Mouse (Mus musculus) CH12.LX (cell line): Measurements from ENCODE around the gene Ryk. TPM values are rescaled to one million over a fixed set of nuclear protein-coding genes. Genes with fewer than 3 reads are reported as not detected.

Experiments used
- DNase-seq: peaks from one replicate; pipeline ENCODE4 v3.0.0-alpha.2; 2013; ENCODE audit errors: extremely low read depth
- H3K27ac ChIP-seq: 2 replicates; pipeline ENCODE4 v1.5.1; 2012; ENCODE audit warnings: low read depth, mild to moderate bottlenecking, control low read depth, moderate library complexity; ENCODE audit not compliant: insufficient read depth
- H3K27me3 ChIP-seq: replicated peaks from 2 replicates; pipeline ENCODE3; 2012; ENCODE audit warnings: inconsistent platforms
- H3K36me3 ChIP-seq, 2 experiments: replicated peaks in 1 of 2; 2 replicates each; pipeline versions ENCODE3 to v1.6.1; 2012; ENCODE audit warnings: inconsistent platforms in 1 of 2, low read length in 1 of 2, mild to moderate bottlenecking in 1 of 2, mixed read lengths in 1 of 2, moderate library complexity in 1 of 2; ENCODE audit not compliant: control insufficient read depth in 1 of 2, insufficient read depth in 1 of 2
- H3K4me1 ChIP-seq, 2 experiments: 2 replicates each; pipeline ENCODE4 v1.6.1; 2012; ENCODE audit warnings: inconsistent platforms in 1 of 2, moderate library complexity in 1 of 2; ENCODE audit not compliant: insufficient read depth in 2 of 2, control insufficient read depth in 1 of 2
- H3K4me2 ChIP-seq: 2 replicates; pipeline ENCODE4 v1.6.1; 2012; ENCODE audit warnings: low read depth, mild to moderate bottlenecking, control low read depth; ENCODE audit not compliant: poor library complexity, insufficient read depth, severe bottlenecking
- H3K4me3 ChIP-seq, 3 experiments: fragments of 150-350 bp in 1 of 3; sonication (generic) in 1 of 3; replicated peaks in 1 of 3; 2 replicates each; pipeline versions ENCODE3 to v1.5.1; 2011 to 2012; ENCODE audit warnings: low read depth in 2 of 3, low read length in 2 of 3, mild to moderate bottlenecking in 2 of 3, moderate library complexity in 2 of 3, control low read depth in 1 of 3, improper control_type of control experiment in 1 of 3, inconsistent platforms in 1 of 3, mixed read lengths in 1 of 3; ENCODE audit not compliant: poor library complexity in 1 of 3
- H3K79me2 ChIP-seq: replicated peaks from 2 replicates; pipeline ENCODE4 v1.6.1; 2012; ENCODE audit warnings: mild to moderate bottlenecking, moderate library complexity; ENCODE audit not compliant: control insufficient read depth, poor library complexity, insufficient read depth, severe bottlenecking; ENCODE audit errors: extremely low read depth
- H3K9ac ChIP-seq: 2 replicates; pipeline ENCODE4 v1.6.1; 2012; ENCODE audit warnings: low read depth, mild to moderate bottlenecking, control low read depth, moderate library complexity; ENCODE audit not compliant: insufficient read depth
- H3K9me3 ChIP-seq: replicated peaks from 2 replicates; pipeline ENCODE3; 2012; ENCODE audit warnings: low read length, inconsistent platforms, mixed read lengths
- BHLHE40 ChIP-seq: IDR thresholded peaks from 2 replicates; pipeline ENCODE4 v1.6.1; 2011; ENCODE audit warnings: mild to moderate bottlenecking, low read depth, low read length, improper control_type of control experiment
- CHD1 ChIP-seq: IDR thresholded peaks from 2 replicates; pipeline ENCODE4 v1.6.1; 2012; ENCODE audit warnings: low read depth, low read length, improper control_type of control experiment, inconsistent platforms
- CHD2 ChIP-seq: IDR thresholded peaks from 2 replicates; pipeline ENCODE4 v1.6.1; 2011; ENCODE audit warnings: low read length, improper control_type of control experiment
- CTCF ChIP-seq, 2 experiments: IDR thresholded peaks in 1 of 2; conservative IDR thresholded peaks in 1 of 2; 2 replicates each; pipeline ENCODE4 v1.5.1; 2011 to 2012; ENCODE audit warnings: low read depth in 2 of 2, low read length in 2 of 2, improper control_type of control experiment in 1 of 2, inconsistent platforms in 1 of 2, mild to moderate bottlenecking in 1 of 2, moderate library complexity in 1 of 2
- E2F4 ChIP-seq: IDR thresholded peaks from 2 replicates; pipeline ENCODE4 v1.6.1; 2011; ENCODE audit warnings: low read depth, low read length, improper control_type of control experiment; ENCODE audit not compliant: insufficient replicate concordance
- EP300 ChIP-seq: IDR thresholded peaks from 2 replicates; pipeline ENCODE4 v1.6.1; 2011; ENCODE audit warnings: low read length, improper control_type of control experiment
- IRF4 ChIP-seq: IDR thresholded peaks from 2 replicates; pipeline ENCODE4 v1.6.1; 2014; ENCODE audit warnings: low read depth, mild to moderate bottlenecking, inconsistent platforms, low read length, improper control_type of control experiment
- MAX ChIP-seq: IDR thresholded peaks from 2 replicates; pipeline ENCODE4 v1.6.1; 2011; ENCODE audit warnings: low read length, improper control_type of control experiment
- MEF2A ChIP-seq: IDR thresholded peaks from 2 replicates; pipeline ENCODE4 v1.6.1; 2014; ENCODE audit warnings: low read depth, mild to moderate bottlenecking, inconsistent platforms, low read length, improper control_type of control experiment, borderline replicate concordance
- MXI1 ChIP-seq: IDR thresholded peaks from 2 replicates; pipeline ENCODE4 v1.6.1; 2011; ENCODE audit warnings: mild to moderate bottlenecking, low read depth, low read length, improper control_type of control experiment
- POLR2AphosphoS2 ChIP-seq: IDR thresholded peaks from 2 replicates; pipeline ENCODE4 v1.6.1; 2011; ENCODE audit warnings: low read depth, low read length, improper control_type of control experiment
- RAD21 ChIP-seq: IDR thresholded peaks from 2 replicates; pipeline ENCODE4 v1.6.1; 2011; ENCODE audit warnings: low read depth, mild to moderate bottlenecking, low read length, improper control_type of control experiment, moderate library complexity
- RCOR1 ChIP-seq: conservative IDR thresholded peaks from 2 replicates; pipeline ENCODE4 v1.6.1; 2012; ENCODE audit warnings: low read depth, mild to moderate bottlenecking, inconsistent platforms, low read length, improper control_type of control experiment
- SIN3A ChIP-seq: IDR thresholded peaks from 2 replicates; pipeline ENCODE4 v1.6.1; 2012; ENCODE audit warnings: low read length, improper control_type of control experiment, inconsistent platforms
- SMC3 ChIP-seq: IDR thresholded peaks from 2 replicates; pipeline ENCODE4 v1.6.1; 2011; ENCODE audit warnings: low read depth, low read length, improper control_type of control experiment
- TCF12 ChIP-seq: IDR thresholded peaks from 2 replicates; pipeline ENCODE4 v1.6.1; 2014; ENCODE audit warnings: low read depth, mild to moderate bottlenecking, inconsistent platforms, low read length, improper control_type of control experiment
- USF1 ChIP-seq: IDR thresholded peaks from 2 replicates; pipeline ENCODE4 v1.6.1; 2014; ENCODE audit warnings: low read depth, mild to moderate bottlenecking, inconsistent platforms, low read length, improper control_type of control experiment
- USF2 ChIP-seq: conservative IDR thresholded peaks from 2 replicates; pipeline ENCODE4 v1.6.1; 2011; ENCODE audit warnings: low read depth, low read length, improper control_type of control experiment
- ZC3H11A ChIP-seq: IDR thresholded peaks from 2 replicates; pipeline ENCODE4 v1.6.1; 2012; ENCODE audit warnings: low read depth, mild to moderate bottlenecking, inconsistent platforms, low read length, improper control_type of control experiment
- dilution Hi-C: fragments of 300-500 bp; cut with MboI; formaldehyde crosslinking; loops from 2 replicates; pipeline ENCODE4 v1.14.3; 2020; ENCODE audit warnings: low sequenced_read_pairs; ENCODE audit not compliant: extremely low pct_unique_long_range_greater_than_20kb, extremely low pct_ligation_motif_present
- in situ Hi-C: fragments of 300-500 bp; cut with MboI; formaldehyde crosslinking; loops from 3 replicates; pipeline ENCODE4 v1.14.3; 2019; ENCODE audit warnings: low sequenced_read_pairs, low pct_ligation_motif_present, low pct_unique_long_range_greater_than_20kb, mixed read lengths
- polyA plus RNA-seq: library from polyadenylated mRNA; unstranded; fragments of >175 nt; gene quantifications from 2 replicates; pipeline ENCODE4 v1.2.1, GENCODE M21; 2012; ENCODE audit warnings: low read depth; ENCODE audit not compliant: insufficient read length
- total RNA-seq, 2 experiments: library from RNA; depleted of rRNA; stranded (reverse); fragments of 300-350 nt in 1 of 2; fragments of >200 nt in 1 of 2; gene quantifications; 2 replicates each; pipeline ENCODE4 v1.2.3; 2012 to 2014

Gene Ryk
- total and polyA plus RNA-seq, 3 experiments, result 12.8 to 27.2 (median 21.4) TPM

- Histone ChIP-seq H3K27ac (no peak overlapping the region), H3K36me3 (no peaks in the 10 kb centered on the region), H3K79me2 (no peaks in the 10 kb centered on the region), H3K9ac (no peak overlapping the region), H3K4me2 (no peak overlapping the region), H3K27me3 (peaks cover 1% of the 10 kb centered on the region), H3K4me3 (no peak overlapping the region), H3K4me1 (no peaks in the 10 kb centered on the region), H3K9me3 (peaks cover 3% of the 10 kb centered on the region)
- dilution Hi-C loops, result no loop called here
- no peak for TF ChIP-seq BHLHE40
- no peak for TF ChIP-seq MEF2A
- TF ChIP-seq MAX, result no peak
- no peak for TF ChIP-seq USF2
- TF ChIP-seq SIN3A, result no peak
- no peak for TF ChIP-seq POLR2AphosphoS2
- no peak for TF ChIP-seq MXI1
- TF ChIP-seq E2F4, result no peak
- no peak for TF ChIP-seq EP300
- no peak for TF ChIP-seq CHD2
- in situ Hi-C loops, result no loop called here
- no peak for DNase-seq
Observed at GRCm38 (mm10) chr9:102944891-102945290, 110.2 kb downstream of the Ryk start.

- H3K9me3 ChIP-seq, result peaks cover 3% of the 10 kb centered on the region
- dilution Hi-C loops, result no loop called here
- H3K27me3 ChIP-seq, result peaks cover 1% of the 10 kb centered on the region
- H3K9ac ChIP-seq, result no peak overlapping the region
- no peak for DNase-seq
- in situ Hi-C loops, result no loop called here
- no peaks in the 10 kb centered on the region for H3K4me1 ChIP-seq
- H3K4me3 ChIP-seq, result no peak overlapping the region
- no peaks in the 10 kb centered on the region for H3K36me3 ChIP-seq
- H3K79me2 ChIP-seq, result no peaks in the 10 kb centered on the region
- no peak overlapping the region for H3K4me2 ChIP-seq
- no peak overlapping the region for H3K27ac ChIP-seq
- TF ChIP-seq IRF4, result no peak
- TF ChIP-seq MAX, result no peak
- TF ChIP-seq ZC3H11A, result no peak
- no peak for TF ChIP-seq CHD1
- TF ChIP-seq MEF2A, result no peak
- TF ChIP-seq RCOR1, result no peak
- TF ChIP-seq CTCF (conservative IDR thresholded peaks at IDR 0.05 in 1 of 2, IDR thresholded peaks at IDR 0.05 in 1 of 2; ENCODE audit: low read depth in 2 of 2, low read length in 2 of 2), result no peak
- no peak for TF ChIP-seq MXI1
- TF ChIP-seq SIN3A, result no peak
- no peak for TF ChIP-seq SMC3
- no peak for TF ChIP-seq USF1
- no peak for TF ChIP-seq RAD21
- no peak for TF ChIP-seq TCF12
Observed at GRCm38 (mm10) chr9:102946469-102947015, 111.8 kb downstream of the Ryk start.
